Mouse (Mus musculus): ENCODE data around the gene Pet100. TPM values are rescaled to one million over a fixed set of nuclear protein-coding genes. Genes with fewer than 3 reads are reported as not detected.
A peak's percentile ranks its signal among the peaks of the same experiment; 100 is the strongest.

Gene Pet100
- polyA plus RNA-seq, 1 experiment from 2014 or later, result 107 TPM

DNA sequence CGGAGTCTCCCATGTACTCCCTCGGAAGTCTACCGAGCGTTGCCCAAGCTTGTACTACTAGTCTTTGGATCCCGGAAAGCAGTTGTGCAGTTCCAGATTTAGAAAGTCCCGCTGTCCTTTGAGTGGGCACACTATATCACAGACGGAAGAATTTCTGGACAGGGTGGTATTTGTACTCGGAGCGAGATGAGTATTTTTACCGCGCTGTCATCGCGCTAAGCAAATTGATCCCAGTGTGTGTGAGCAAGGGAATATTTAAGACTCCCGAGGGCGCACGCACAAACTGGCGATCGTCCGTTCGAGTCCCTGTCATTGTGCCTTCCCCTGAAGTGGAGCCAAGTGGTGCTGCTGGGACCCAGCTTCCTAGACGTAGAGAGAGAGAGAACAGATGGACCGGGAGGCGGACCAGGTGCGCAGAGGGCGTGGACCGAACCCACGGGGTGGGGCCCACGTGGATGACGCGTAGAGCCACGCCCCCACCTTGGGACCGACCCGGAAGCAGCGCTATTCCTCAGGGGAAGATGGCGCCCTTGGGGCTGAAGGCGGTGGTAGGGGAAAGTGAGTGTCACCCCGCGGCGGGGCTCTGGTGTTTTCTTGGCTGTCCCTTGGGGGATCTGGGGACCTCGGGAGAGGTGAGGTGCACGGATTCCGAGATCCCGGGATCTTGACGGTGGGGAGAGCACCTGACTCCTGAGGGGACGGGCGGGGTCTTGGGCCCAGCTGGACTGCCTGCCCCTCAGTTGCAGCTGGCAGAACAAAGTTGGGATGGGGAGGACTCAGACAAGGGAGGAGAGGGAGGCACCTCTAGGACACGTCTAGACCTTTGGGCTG lies 9.5 kb downstream of the Pet100 start, which contains the start of gene Stxbp2:
Gene Stxbp2, plus strand, starts transcription at position 309 of the 831 bp plus-strand sequence.
- Histone ChIP-seq H3K9ac (replicated peaks) (peak within 1 kb of the TSS; percentile 39), H3K4me3 (peak within 1 kb of the TSS; percentile 57), H3K27ac (replicated peaks) (no peak within 1 kb of the TSS), H3K27me3 (no peaks in the 10 kb centered on the region), H3K9me3 (no peaks in the 10 kb centered on the region), H3K36me3 (no peaks in the 10 kb centered on the region), H3K4me2 (replicated peaks) (peak within 1 kb of the TSS; percentile 70), H3K4me1 (peaks cover 13% of the 10 kb centered on the region)
- peak; percentile 87 for ATAC-seq (replicated peaks)
- 4% methylated on average over 47 of the region's 47 CpGs for WGBS

DNA sequence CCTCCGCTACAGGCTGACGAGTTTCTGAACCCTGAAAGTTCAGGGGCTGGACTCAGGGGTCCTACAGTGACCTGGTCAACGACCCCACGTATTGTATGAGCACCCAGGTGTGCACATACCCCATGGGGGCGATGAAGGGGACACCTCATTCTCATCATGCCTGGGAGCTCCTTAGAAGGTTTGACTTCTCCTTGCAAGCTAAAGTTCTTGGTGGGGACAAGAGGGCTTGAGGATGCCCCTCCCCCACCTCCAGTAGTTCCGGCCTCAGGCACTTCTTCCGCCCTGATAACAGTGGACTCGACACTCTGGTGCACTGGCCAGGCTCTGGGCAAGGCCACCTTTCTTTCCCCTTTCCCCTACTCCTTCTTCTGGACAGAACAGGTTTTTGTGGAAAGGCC lies 10.1 kb downstream of the Pet100 start:
- no peaks in the 10 kb centered on the region for H3K9me3 ChIP-seq
- H3K4me1 ChIP-seq, result peaks cover 13% of the 10 kb centered on the region
- peak overlapping the region; percentile 39 for H3K9ac ChIP-seq (replicated peaks)
- peak overlapping the region; percentile 57 for H3K4me3 ChIP-seq
- ATAC-seq (replicated peaks), result no peak; the same call in 1 of the 2 replicates
- no peak overlapping the region for H3K27ac ChIP-seq (replicated peaks)
- H3K4me2 ChIP-seq (replicated peaks), result peak overlapping the region; percentile 70
- no peaks in the 10 kb centered on the region for H3K36me3 ChIP-seq
- WGBS, result 28% methylated on average over 8 of the region's 8 CpGs
- no peaks in the 10 kb centered on the region for H3K27me3 ChIP-seq

GRCm38 (mm10) chr8:3645804-3646203 lies 24.5 kb downstream of the Pet100 start:
- ATAC-seq (replicated peaks), result no peak

DNA sequence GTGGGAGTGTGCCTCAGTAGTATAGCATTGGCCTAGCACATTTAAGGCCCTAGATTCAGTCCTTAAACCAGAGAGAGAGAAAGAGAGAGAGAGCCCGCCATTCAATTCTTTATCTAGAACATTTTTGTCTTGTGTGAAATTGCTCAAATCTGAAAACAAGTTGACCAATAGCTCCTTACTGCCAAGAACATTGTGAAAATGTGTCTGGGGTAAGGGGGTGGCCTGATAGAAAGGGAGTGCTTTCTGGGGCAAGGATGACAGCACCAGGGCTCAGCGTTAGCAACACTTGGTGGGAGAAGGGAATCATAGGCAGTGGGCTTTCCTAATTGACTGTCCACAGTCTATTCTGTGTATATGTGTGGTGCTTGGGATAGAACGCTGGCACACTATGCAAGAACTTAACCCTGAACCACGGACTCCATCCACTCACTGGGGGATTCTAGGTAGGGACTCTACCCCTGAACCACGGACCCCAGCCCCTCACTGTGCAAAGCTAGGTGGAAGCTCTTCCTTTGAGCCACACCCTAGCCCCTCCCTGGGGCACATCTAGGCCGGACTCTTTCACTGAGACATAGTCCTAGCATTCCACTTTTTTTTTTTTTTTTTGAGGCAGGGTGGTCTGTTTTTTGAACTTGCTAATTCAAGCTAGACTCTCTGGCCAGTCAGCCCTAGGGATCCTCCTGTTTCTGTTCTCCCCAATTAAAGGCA lies 25.6 kb downstream of the Pet100 start:
- Histone ChIP-seq H3K4me1 (no peaks in the 10 kb centered on the region), H3K27me3 (no peaks in the 10 kb centered on the region), H3K9ac (replicated peaks) (no peak overlapping the region), H3K27ac (replicated peaks) (no peak overlapping the region), H3K4me3 (no peak overlapping the region), H3K36me3 (no peaks in the 10 kb centered on the region), H3K4me2 (replicated peaks) (no peak overlapping the region), H3K9me3 (no peaks in the 10 kb centered on the region)
- 84% methylated on average over 6 of the region's 6 CpGs for WGBS
- no peak for ATAC-seq (replicated peaks)

More at GRCm38 (mm10) chr8:3645804-3646203, 24.5 kb downstream of the Pet100 start:
- Histone ChIP-seq H3K27ac (replicated peaks) (no peak overlapping the region), H3K9ac (replicated peaks) (no peak overlapping the region), H3K9me3 (no peaks in the 10 kb centered on the region), H3K4me2 (replicated peaks) (no peak overlapping the region), H3K27me3 (no peaks in the 10 kb centered on the region), H3K4me1 (no peaks in the 10 kb centered on the region), H3K36me3 (no peaks in the 10 kb centered on the region), H3K4me3 (no peak overlapping the region)
- 24% methylated on average over 5 of the region's 5 CpGs for WGBS

DNA sequence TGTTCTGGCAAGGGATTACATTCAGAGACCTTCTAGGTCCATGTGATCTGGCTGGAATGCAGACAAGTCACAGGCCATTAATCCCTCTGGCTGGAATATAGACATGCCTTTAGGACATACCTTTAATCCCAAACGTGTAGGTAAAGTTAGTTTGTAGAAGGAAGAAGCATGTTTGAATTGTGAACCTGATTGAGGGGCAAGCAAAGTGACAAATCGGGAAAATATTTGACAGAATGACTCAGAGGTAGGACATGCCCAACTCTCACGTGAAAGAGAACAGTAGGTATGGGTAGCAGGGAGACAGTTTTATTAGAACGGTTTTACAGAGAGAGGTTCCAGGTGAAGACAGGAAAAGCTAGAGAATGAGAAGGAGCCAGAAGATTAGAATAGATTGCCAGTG lies 26.2 kb downstream of the Pet100 start:
- WGBS, result 81% methylated on average over 4 of the region's 4 CpGs
- no peak for ATAC-seq (replicated peaks)
- no peaks in the 10 kb centered on the region for H3K9me3 ChIP-seq

GRCm38 (mm10) chr8:3648268-3648667 lies 26.9 kb downstream of the Pet100 start:
- no peak overlapping the region for H3K9ac ChIP-seq (replicated peaks)
- no peak for ATAC-seq (replicated peaks)
- WGBS, result 72% methylated on average over 2 of the region's 2 CpGs

More for the DNA sequence above, 26.2 kb downstream of the Pet100 start:
- no peaks in the 10 kb centered on the region for H3K4me1 ChIP-seq
- H3K9ac ChIP-seq (replicated peaks), result no peak overlapping the region
- H3K36me3 ChIP-seq, result no peaks in the 10 kb centered on the region
- no peak overlapping the region for H3K4me2 ChIP-seq (replicated peaks)
- no peaks in the 10 kb centered on the region for H3K27me3 ChIP-seq
- no peak overlapping the region for H3K27ac ChIP-seq (replicated peaks)
- H3K4me3 ChIP-seq, result no peak overlapping the region

DNA sequence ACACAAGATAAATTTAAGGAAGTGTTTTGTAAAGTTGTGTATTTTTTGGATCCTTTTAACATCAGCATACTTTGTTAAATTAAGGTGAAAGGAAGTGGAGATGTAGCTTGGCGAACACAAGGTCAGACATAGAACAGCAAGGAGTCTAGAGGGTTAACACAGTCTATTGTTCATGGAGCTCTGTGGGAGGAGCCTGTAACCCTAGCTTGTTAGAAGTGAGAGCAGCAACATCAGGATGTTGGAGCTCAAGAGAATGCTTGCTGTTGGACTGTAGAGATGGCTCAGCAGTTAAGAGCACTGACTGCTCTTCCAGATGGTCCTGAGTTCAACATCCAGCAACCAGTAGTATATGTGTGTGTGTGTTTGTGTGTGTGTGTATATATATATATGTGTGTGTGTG lies 27.6 kb downstream of the Pet100 start:
- WGBS, result 43% methylated on average over 1 of the region's 1 CpGs
- Histone ChIP-seq H3K4me1 (no peaks in the 10 kb centered on the region), H3K9ac (replicated peaks) (no peak overlapping the region), H3K36me3 (no peaks in the 10 kb centered on the region), H3K27me3 (no peaks in the 10 kb centered on the region), H3K27ac (replicated peaks) (no peak overlapping the region), H3K9me3 (no peaks in the 10 kb centered on the region), H3K4me3 (no peak overlapping the region), H3K4me2 (replicated peaks) (no peak overlapping the region)
- no peak for ATAC-seq (replicated peaks)

More at GRCm38 (mm10) chr8:3648268-3648667, 26.9 kb downstream of the Pet100 start:
- Histone ChIP-seq H3K9me3 (no peaks in the 10 kb centered on the region), H3K27me3 (no peaks in the 10 kb centered on the region), H3K36me3 (no peaks in the 10 kb centered on the region), H3K27ac (replicated peaks) (no peak overlapping the region), H3K4me1 (no peaks in the 10 kb centered on the region), H3K4me2 (replicated peaks) (no peak overlapping the region), H3K4me3 (no peak overlapping the region)

DNA sequence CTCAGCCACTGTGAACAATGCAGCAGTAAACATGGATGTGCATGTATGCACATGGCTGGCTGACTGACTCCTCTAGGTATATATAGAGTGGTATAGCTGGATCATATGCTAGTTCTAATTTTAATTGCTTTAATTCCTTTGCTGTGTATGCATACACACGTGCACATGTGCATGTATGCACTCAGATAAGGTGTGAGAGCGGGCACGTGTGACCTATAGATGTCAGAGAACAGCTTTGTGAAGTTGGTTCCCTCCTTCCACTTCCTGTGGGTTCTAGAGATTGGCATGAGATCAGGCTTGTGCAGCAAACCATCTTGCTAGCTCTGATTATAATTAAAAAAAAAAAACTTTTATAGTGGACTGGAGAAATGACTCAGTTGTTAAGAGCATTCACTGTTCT lies 31.5 kb downstream of the Pet100 start:
- ATAC-seq (replicated peaks), result no peak
- H3K36me3 ChIP-seq, result no peaks in the 10 kb centered on the region

GRCm38 (mm10) chr8:3654726-3655508 lies 33.6 kb downstream of the Pet100 start:
- 76% methylated on average over 11 of the region's 11 CpGs for WGBS

More for the DNA sequence above, 31.5 kb downstream of the Pet100 start:
- no peak overlapping the region for H3K9ac ChIP-seq (replicated peaks)
- WGBS, result 71% methylated on average over 3 of the region's 3 CpGs
- no peak overlapping the region for H3K27ac ChIP-seq (replicated peaks)
- H3K4me1 ChIP-seq, result 0 out of 2 replicates have a peak, but pooled peaks cover 5% of the 10 kb centered on the region
- H3K4me3 ChIP-seq, result no peak overlapping the region
- H3K4me2 ChIP-seq (replicated peaks), result no peak overlapping the region
- no peaks in the 10 kb centered on the region for H3K9me3 ChIP-seq
- no peaks in the 10 kb centered on the region for H3K27me3 ChIP-seq

DNA sequence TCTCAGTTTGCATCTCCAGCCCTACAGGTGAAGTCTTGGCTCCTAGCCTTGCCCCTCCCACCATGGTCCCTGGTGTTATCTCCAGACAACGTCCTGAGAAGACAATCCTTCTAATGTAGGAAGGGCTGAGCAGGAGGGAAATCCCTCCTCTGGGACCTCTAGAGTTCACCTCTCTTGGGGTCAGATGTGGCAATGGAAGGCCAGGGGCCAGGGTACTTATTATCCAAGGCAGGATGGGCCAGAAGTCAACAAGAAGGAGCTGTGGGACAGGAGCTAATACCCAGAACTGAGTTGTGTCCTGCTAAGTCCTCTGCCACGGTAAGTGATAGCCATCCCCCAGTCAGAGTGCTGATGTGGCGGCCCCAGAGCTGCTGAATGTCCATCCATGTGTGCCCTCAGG lies 34.2 kb downstream of the Pet100 start, which contains the start of gene Retn:
Gene Retn, plus strand, starts transcription at position 245 of the 400 bp plus-strand sequence.
- no peaks in the 10 kb centered on the region for H3K27me3 ChIP-seq
- H3K4me3 ChIP-seq, result no peak within 1 kb of the TSS
- no peak for ATAC-seq (replicated peaks)
- H3K27ac ChIP-seq (replicated peaks), result no peak within 1 kb of the TSS
- no peak within 1 kb of the TSS for H3K9ac ChIP-seq (replicated peaks)
- no peaks in the 10 kb centered on the region for H3K9me3 ChIP-seq
- no peaks in the 10 kb centered on the region for H3K36me3 ChIP-seq
- 81% methylated on average over 3 of the region's 3 CpGs for WGBS
- 0 out of 2 replicates have a peak, but pooled peaks cover 5% of the 10 kb centered on the region for H3K4me1 ChIP-seq
- H3K4me2 ChIP-seq (replicated peaks), result no peak within 1 kb of the TSS

More at GRCm38 (mm10) chr8:3654726-3655508, 33.6 kb downstream of the Pet100 start:
- no peaks in the 10 kb centered on the region for H3K27me3 ChIP-seq
- no peak overlapping the region for H3K4me3 ChIP-seq
- H3K36me3 ChIP-seq, result no peaks in the 10 kb centered on the region
- H3K9ac ChIP-seq (replicated peaks), result no peak overlapping the region
- no peak overlapping the region for H3K27ac ChIP-seq (replicated peaks)
- no peak overlapping the region for H3K4me2 ChIP-seq (replicated peaks)
- ATAC-seq (replicated peaks), result no peak
- H3K4me1 ChIP-seq, result 0 out of 2 replicates have a peak, but pooled peaks cover 5% of the 10 kb centered on the region
- H3K9me3 ChIP-seq, result no peaks in the 10 kb centered on the region

- H3K27ac ChIP-seq (replicated peaks), result no peak overlapping the region
- no peak overlapping the region for H3K4me3 ChIP-seq
- no peaks in the 10 kb centered on the region for H3K36me3 ChIP-seq
- no peak overlapping the region for H3K4me2 ChIP-seq (replicated peaks)
- no peak overlapping the region for H3K9ac ChIP-seq (replicated peaks)
- no peaks in the 10 kb centered on the region for H3K9me3 ChIP-seq
- 20% methylated on average over 7 of the region's 7 CpGs for WGBS
- ATAC-seq (replicated peaks), result no peak; the same call in 1 of the 2 replicates
- H3K4me1 ChIP-seq, result 0 out of 2 replicates have a peak, but pooled peaks cover 5% of the 10 kb centered on the region
- H3K27me3 ChIP-seq, result no peaks in the 10 kb centered on the region
Measured at GRCm38 (mm10) chr8:3656725-3657381, 35.5 kb downstream of the Pet100 start.
